In genomic region chr16:37729381-37730150, GRCm38 (mm10) we compare ENCODE assay signal across 14 mouse cellular contexts. TPM values are rescaled to one million over a fixed set of nuclear protein-coding genes. Genes with fewer than 3 reads are reported as not detected.
DNase-seq lines count a peak whose midpoint lies in the region; ATAC-seq and TF ChIP-seq lines count a peak whose summit lies in the region.
"Had no signal": no experiment of that assay in that cellular context is flagged by ENCODE, and none has a peak within 500 bp of the region (broad histone marks: within the 10 kb centered on the region; RNA-seq: fewer than 3 reads in every experiment).

No protein-coding gene starts in this region.

- no peak for TF ChIP-seq EP300 in MEL (IDR thresholded peaks at IDR 0.05; ENCODE audit: low read depth in 1 of 2, low read length in 2 of 2)

- H3K4me3 ChIP-seq in forebrain, embryonic 14.5 days (ENCODE audit: low read depth, low read length) = no peak overlapping the region
- no peak overlapping the region for H3K4me3 ChIP-seq in forebrain, embryonic 10.5 days
- H3K4me3 ChIP-seq in kidney, embryonic 15.5 days (replicated peaks) = no peak overlapping the region
- H3K4me3 ChIP-seq in MEL (ENCODE audit: control insufficient read depth in 1 of 2, insufficient read depth in 1 of 2, low read depth in 2 of 2, low read length in 2 of 2) = no peak overlapping the region
- H3K4me3 ChIP-seq in embryonic fibroblast, embryonic 13.5 days (ENCODE audit: insufficient read depth, low read length) = no peak overlapping the region
- H3K4me3 ChIP-seq in forebrain, embryonic 15.5 days = no peak overlapping the region

- H3K9ac ChIP-seq in forebrain, embryonic 14.5 days (ENCODE audit: low read length) = no peak overlapping the region
- H3K9ac ChIP-seq in kidney, embryonic 15.5 days = no peak overlapping the region
- H3K9ac ChIP-seq in MEL (ENCODE audit: control insufficient read depth, low read depth, low read length, poor library complexity, severe bottlenecking) = no peak overlapping the region
- no peak overlapping the region for H3K9ac ChIP-seq in forebrain, embryonic 15.5 days (replicated peaks)
- H3K9ac ChIP-seq: hindbrain, embryonic 14.5 days had no signal

- 55% methylated on average over 9 of the region's 9 CpGs for WGBS in forebrain, embryonic 14.5 days
- 88% methylated on average over 9 of the region's 9 CpGs for whole genome bisulfite sequencing in forebrain, embryonic 10.5 days
- 66% methylated on average over 9 of the region's 9 CpGs for WGBS in kidney, embryonic 15.5 days
- 44% methylated on average over 9 of the region's 9 CpGs for WGBS in forebrain, embryonic 15.5 days

- no peak overlapping the region for H3K4me2 ChIP-seq in forebrain, embryonic 14.5 days (ENCODE audit: low read length)
- H3K4me2 ChIP-seq in kidney, embryonic 15.5 days = no peak overlapping the region
- H3K4me2 ChIP-seq in forebrain, embryonic 15.5 days (replicated peaks) = no peak overlapping the region
- H3K4me2 ChIP-seq: hindbrain, embryonic 14.5 days had no signal

- peak; percentile 40 for DNase-seq in forebrain, embryonic 14.5 days (ENCODE audit: low spot score)
- no peak for DNase-seq in forebrain, embryonic 10.5 days (ENCODE audit: extremely low spot score, low spot score)
- no peak for DNase-seq in kidney, postnatal 36 days
- DNase-seq in MEL (ENCODE audit: low read depth, low spot score) = peak; percentile 58
- DNase-seq in thymus, postnatal 4 days = no peak
- DNase-seq: cerebellum, adult 9-10 months; kidney, postnatal 10 days; right cerebral cortex, postnatal 25 days had no signal

- no peaks in the 10 kb centered on the region for H3K27me3 ChIP-seq in forebrain, embryonic 14.5 days (replicated peaks; ENCODE audit: control insufficient read depth, insufficient read depth, low read length)
- no peaks in the 10 kb centered on the region for H3K27me3 ChIP-seq in forebrain, embryonic 10.5 days (ENCODE audit: poor library complexity, severe bottlenecking)
- no peaks in the 10 kb centered on the region for H3K27me3 ChIP-seq in kidney, embryonic 15.5 days
- peaks cover 5 to 7% of the 10 kb centered on the region in 2 experiments for H3K27me3 ChIP-seq in MEL (ENCODE audit: control insufficient read depth in 1 of 2, insufficient read depth in 2 of 2, low read length in 2 of 2)
- H3K27me3 ChIP-seq in forebrain, embryonic 15.5 days = no peaks in the 10 kb centered on the region
- H3K27me3 ChIP-seq: Patski had no signal

- ATAC-seq in forebrain, embryonic 14.5 days = peak; percentile 32; the same call in 1 of the 2 replicates
- ATAC-seq in kidney, embryonic 15.5 days (replicated peaks; ENCODE audit: low FRiP score) = no peak
- no peak for ATAC-seq in forebrain, embryonic 15.5 days (replicated peaks)
- ATAC-seq: midbrain, embryonic 16.5 days had no signal

- H3K9me3 ChIP-seq in forebrain, embryonic 14.5 days (replicated peaks; ENCODE audit: control insufficient read depth, low read length) = no peaks in the 10 kb centered on the region
- H3K9me3 ChIP-seq in forebrain, embryonic 10.5 days = no peaks in the 10 kb centered on the region
- H3K9me3 ChIP-seq in kidney, embryonic 15.5 days (replicated peaks) = no peaks in the 10 kb centered on the region
- no peaks in the 10 kb centered on the region for H3K9me3 ChIP-seq in MEL (replicated peaks; ENCODE audit: insufficient read depth, low read length)
- no peaks in the 10 kb centered on the region for H3K9me3 ChIP-seq in forebrain, embryonic 15.5 days

- peaks cover 2% of the 10 kb centered on the region for H3K4me1 ChIP-seq in forebrain, embryonic 14.5 days (ENCODE audit: control insufficient read depth, insufficient read depth, low read length)
- H3K4me1 ChIP-seq in forebrain, embryonic 10.5 days = peaks cover 11% of the 10 kb centered on the region; the same call in 1 of the 2 replicates
- peaks cover 16% of the 10 kb centered on the region for H3K4me1 ChIP-seq in kidney, embryonic 15.5 days
- peaks cover 2 to 23% of the 10 kb centered on the region in 2 experiments; a peak in 3 of 4 replicates for H3K4me1 ChIP-seq in MEL (ENCODE audit: control insufficient read depth in 1 of 2, insufficient read depth in 2 of 2, low read length in 2 of 2)
- peaks cover 26% of the 10 kb centered on the region for H3K4me1 ChIP-seq in embryonic fibroblast, embryonic 13.5 days (ENCODE audit: control insufficient read depth, insufficient read depth, low read length)
- peaks cover 38% of the 10 kb centered on the region for H3K4me1 ChIP-seq in forebrain, embryonic 15.5 days

- H3K36me3 ChIP-seq in forebrain, embryonic 14.5 days (ENCODE audit: control insufficient read depth, insufficient read depth, low read length) = no peaks in the 10 kb centered on the region
- H3K36me3 ChIP-seq in forebrain, embryonic 10.5 days (replicated peaks) = no peaks in the 10 kb centered on the region
- no peaks in the 10 kb centered on the region for H3K36me3 ChIP-seq in kidney, embryonic 15.5 days
- H3K36me3 ChIP-seq in MEL (ENCODE audit: control insufficient read depth in 1 of 2, insufficient read depth in 2 of 2, low read length in 2 of 2) = peaks cover 0 to 17% of the 10 kb centered on the region in 2 experiments; a peak in 2 of 4 replicates
- H3K36me3 ChIP-seq in forebrain, embryonic 15.5 days = no peaks in the 10 kb centered on the region

- TF ChIP-seq CTCF in MEL (IDR thresholded peaks at IDR 0.05 in 2 of 3, conservative IDR thresholded peaks at IDR 0.05 in 1 of 3; ENCODE audit: control insufficient read depth in 1 of 3, insufficient read depth in 1 of 3, low read depth in 2 of 3, low read length in 3 of 3, poor library complexity in 1 of 3, severe bottlenecking in 1 of 3) = no peak
- no peak for TF ChIP-seq CTCF in embryonic fibroblast, embryonic 13.5 days (IDR thresholded peaks at IDR 0.05; ENCODE audit: borderline replicate concordance, insufficient read depth, low read length)

- no peak for TF ChIP-seq POLR2A in MEL (IDR thresholded peaks at IDR 0.05; ENCODE audit: control insufficient read depth in 1 of 2, insufficient read depth in 1 of 2, low read depth in 1 of 2, low read length in 2 of 2, poor library complexity in 1 of 2)
- TF ChIP-seq POLR2A in embryonic fibroblast, embryonic 13.5 days (IDR thresholded peaks at IDR 0.05; ENCODE audit: low read depth, low read length) = no peak

- no peak for TF ChIP-seq RAD21 in MEL (IDR thresholded peaks at IDR 0.05; ENCODE audit: low read depth, low read length)

- H3K79me2 ChIP-seq in MEL (ENCODE audit: control insufficient read depth, insufficient read depth, low read length, poor library complexity) = no peaks in the 10 kb centered on the region

- no peak overlapping the region for H3K27ac ChIP-seq in forebrain, embryonic 14.5 days (ENCODE audit: low read depth, low read length)
- no peak overlapping the region for H3K27ac ChIP-seq in forebrain, embryonic 10.5 days
- peak overlapping the region; percentile 24; the same call in 1 of the 2 replicates for H3K27ac ChIP-seq in kidney, embryonic 15.5 days
- no peak overlapping the region for H3K27ac ChIP-seq in MEL (ENCODE audit: control insufficient read depth, low read depth, low read length)
- H3K27ac ChIP-seq in embryonic fibroblast, embryonic 13.5 days (ENCODE audit: insufficient read depth, low read length) = peak overlapping the region; percentile 100
- H3K27ac ChIP-seq in forebrain, embryonic 15.5 days (replicated peaks) = no peak overlapping the region
- H3K27ac ChIP-seq: hindbrain, embryonic 14.5 days had no signal

TF ChIP-seq in MEL, 35 proteins besides CTCF, POLR2A, EP300 and RAD21:
- no peak for TF ChIP-seq ZMIZ1 (IDR thresholded peaks at IDR 0.05; ENCODE audit: low read depth, low read length)
- no peak for TF ChIP-seq MEF2A (IDR thresholded peaks at IDR 0.05; ENCODE audit: extremely low read depth, insufficient replicate concordance, low read depth, low read length, poor library complexity, severe bottlenecking)
- no peak for TF ChIP-seq TCF12 (IDR thresholded peaks at IDR 0.05; ENCODE audit: low read depth, low read length)
- TF ChIP-seq ETS1 (IDR thresholded peaks at IDR 0.05; ENCODE audit: low read depth, low read length) = no peak
- no peak for TF ChIP-seq ZKSCAN1 (IDR thresholded peaks at IDR 0.05; ENCODE audit: low read depth, low read length)
- no peak for TF ChIP-seq SIN3A (IDR thresholded peaks at IDR 0.05; ENCODE audit: low read length)
- TF ChIP-seq ELF1 (IDR thresholded peaks at IDR 0.05; ENCODE audit: low read depth, low read length) = no peak
- no peak for TF ChIP-seq UBTF (IDR thresholded peaks at IDR 0.05; ENCODE audit: borderline replicate concordance, insufficient read depth, low read depth, low read length)
- TF ChIP-seq ZNF384 (IDR thresholded peaks at IDR 0.05; ENCODE audit: low read depth, low read length) = no peak
- no peak for TF ChIP-seq NELFE (IDR thresholded peaks at IDR 0.05; ENCODE audit: low read depth, low read length)
- no peak for TF ChIP-seq POLR2AphosphoS2 (IDR thresholded peaks at IDR 0.05; ENCODE audit: low read length)
- no peak for TF ChIP-seq MAZ (IDR thresholded peaks at IDR 0.05; ENCODE audit: low read depth, low read length)
- TF ChIP-seq MAX (IDR thresholded peaks at IDR 0.05; ENCODE audit: low read length) = no peak
- TF ChIP-seq NRF1 (IDR thresholded peaks at IDR 0.05; ENCODE audit: insufficient read depth, low read depth, low read length, poor library complexity, severe bottlenecking) = no peak

RNA-seq across cellular contexts. Expression of gene Fstl1, which starts 47.1 kb away (rescaled TPM):
- polyA plus RNA-seq in forebrain, embryonic 14.5 days (2014; fragmentation: Nextera tagmentation; extraction: Ambion mirVana) = 90.2 and 101 TPM in 2 replicates
- 140 and 143 TPM in 2 replicates for polyA plus RNA-seq in forebrain, embryonic 10.5 days (2016; fragmentation: Nextera tagmentation; extraction: Ambion mirVana)
- 557 and 571 TPM in 2 replicates for polyA plus RNA-seq in kidney, embryonic 15.5 days (2015; fragmentation: Nextera tagmentation; extraction: Ambion mirVana)
- 0.08 TPM in 1 of 2 replicates, not detected in the other for total RNA-seq in MEL (2012; rRNA removed)
- under 1 TPM in 1 of 2 experiments, not detected in 1; 0.35 TPM for polyA plus RNA-seq in MEL (2012; ENCODE audit: insufficient read depth in 1 of 2, insufficient read length in 2 of 2, low read depth in 1 of 2, low replicate concordance in 2 of 2, missing spikeins in 1 of 2)
- polyA plus RNA-seq in embryonic fibroblast, embryonic 13.5 days (2011; ENCODE audit: insufficient read length, low read depth, missing spikeins) = 1,166 and 1,394 TPM in 2 replicates
- polyA plus RNA-seq in forebrain, embryonic 15.5 days (2015; fragmentation: Nextera tagmentation; extraction: Ambion mirVana) = 80.6 and 82.9 TPM in 2 replicates

Comparison
In these comparisons a context has a peak if more than half of its experiments do, and no peak if none do; other contexts are left out.
1. DNase-seq: peak in forebrain, embryonic 14.5 days (single experiment) and MEL (single experiment); none in forebrain, embryonic 10.5 days (single experiment), kidney, postnatal 36 days (0 of 2) and thymus, postnatal 4 days (single experiment).
2. H3K27ac ChIP-seq: peak in kidney, embryonic 15.5 days (single experiment) and embryonic fibroblast, embryonic 13.5 days (single experiment); none in forebrain, embryonic 14.5 days (single experiment), forebrain, embryonic 10.5 days (single experiment), MEL (single experiment) and forebrain, embryonic 15.5 days (single experiment).
3. RNA of gene Fstl1, which starts 47.1 kb away (polyA plus RNA-seq): 1,166 to 1,394 TPM in embryonic fibroblast, embryonic 13.5 days, 557 to 571 TPM in kidney, embryonic 15.5 days, 140 to 143 TPM in forebrain, embryonic 10.5 days, 90.2 to 101 TPM in forebrain, embryonic 14.5 days and 80.6 to 82.9 TPM in forebrain, embryonic 15.5 days; 0.35 TPM in MEL; every median in the first group is over 10 times any median in the second.